Mouse (Mus musculus): ENCODE measurements around the gene Klk15.

- TF ChIP-seq EP300 (IDR thresholded peaks at IDR 0.05), result no peak
- TF ChIP-seq CTCF (IDR thresholded peaks at IDR 0.05), result no peak
Observed at GRCm38 (mm10) chr7:43891365-43891764, 42.2 kb upstream of the Klk15 start.

All from lung, postnatal 0 days (tissue).